Mouse (Mus musculus): Measurements from ENCODE around the gene Mob1b.

Gene Mob1b

GRCm38 (mm10) chr5:88720116-88721002 lies at the start of gene Mob1b:
Gene Mob1b, plus strand, starts transcription at chr5:88720855.
- DNase-seq, result peak; percentile 93 to 98

- peak; percentile 16 to 17 for DNase-seq
Observed at GRCm38 (mm10) chr5:88674703-88675442, 45.8 kb upstream of the Mob1b start.

GRCm38 (mm10) chr5:88675443-88676387 lies 44.9 kb upstream of the Mob1b start, which contains the start of gene Grsf1:
Gene Grsf1, minus strand, starts transcription at chr5:88676171.
- peak; percentile 89 to 92 for DNase-seq

- no peak for DNase-seq
Observed at GRCm38 (mm10) chr5:88678929-88679328, 41.7 kb upstream of the Mob1b start.

GRCm38 (mm10) chr5:88679341-88679740 lies 41.3 kb upstream of the Mob1b start:
- no peak for DNase-seq

- DNase-seq, result no peak
Observed at GRCm38 (mm10) chr5:88680567-88680966, 40.1 kb upstream of the Mob1b start.

- DNase-seq, result no peak
Observed at GRCm38 (mm10) chr5:88683706-88684105, 36.9 kb upstream of the Mob1b start.

- DNase-seq, result no peak
Observed at GRCm38 (mm10) chr5:88684226-88684625, 36.4 kb upstream of the Mob1b start.

GRCm38 (mm10) chr5:88685306-88685705 lies 35.3 kb upstream of the Mob1b start:
- no peak for DNase-seq

GRCm38 (mm10) chr5:88685745-88686299 lies 34.8 kb upstream of the Mob1b start:
- no peak for DNase-seq

- no peak for DNase-seq
Observed at GRCm38 (mm10) chr5:88687996-88688406, 32.7 kb upstream of the Mob1b start.

- no peak for DNase-seq
Observed at GRCm38 (mm10) chr5:88688583-88689187, 32.0 kb upstream of the Mob1b start.

- no peak for DNase-seq
Observed at GRCm38 (mm10) chr5:88689279-88689938, 31.2 kb upstream of the Mob1b start.

GRCm38 (mm10) chr5:88690681-88691505 lies 29.8 kb upstream of the Mob1b start:
- no peak for DNase-seq

GRCm38 (mm10) chr5:88691506-88692095 lies 29.1 kb upstream of the Mob1b start:
- DNase-seq, result no peak

- DNase-seq, result no peak
Observed at GRCm38 (mm10) chr5:88692586-88692985, 28.1 kb upstream of the Mob1b start.

- no peak for DNase-seq
Observed at GRCm38 (mm10) chr5:88693057-88693456, 27.6 kb upstream of the Mob1b start.

- DNase-seq, result no peak
Observed at GRCm38 (mm10) chr5:88697291-88697690, 23.4 kb upstream of the Mob1b start.

GRCm38 (mm10) chr5:88699251-88699913 lies 21.3 kb upstream of the Mob1b start:
- DNase-seq, result no peak

All from spleen, adult 18-20 months (tissue).